Mouse (Mus musculus) common myeloid progenitor, adult 5-6 weeks (primary cell): ENCODE measurements around the gene Bglap3. TPM values are rescaled to one million over a fixed set of nuclear protein-coding genes. Genes with fewer than 3 reads are reported as not detected.
A peak's percentile ranks its signal among the peaks of the same experiment; 100 is the strongest.

Experiments used
- ATAC-seq: replicated peaks from 2 replicates; pipeline ENCODE4 v1.8.0; 2016; ENCODE audit warnings: low read depth, mild to moderate bottlenecking, moderate TSS enrichment, inconsistent platforms; ENCODE audit not compliant: poor library complexity, severe bottlenecking
- total RNA-seq: library from RNA; stranded (forward); fragments of 200-1000, 187-1606 nt; gene quantifications from 2 replicates; pipeline ENCODE4 v1.2.3, GENCODE M21; 2017

The Bglap3 gene
- total RNA-seq, 1 experiment from 2014 or later = not detected

GRCm38 (mm10) chr3:88338316-88338715 lies 34.2 kb downstream of the Bglap3 start:
- peak; percentile 51 for ATAC-seq

GRCm38 (mm10) chr3:88337367-88338020 lies 35.0 kb downstream of the Bglap3 start:
- ATAC-seq = no peak

- ATAC-seq = peak; percentile 86
These were observed 36.2 kb downstream of the Bglap3 start, which contains the start of the genes Tmem79 and Smg5 for GRCm38 (mm10) chr3:88336058-88337013. Gene Tmem79, minus strand, starts transcription at chr3:88336148. Gene Smg5, plus strand, starts transcription at chr3:88336260.

GRCm38 (mm10) chr3:88335436-88336053 lies 37.0 kb downstream of the Bglap3 start:
- ATAC-seq = peak; percentile 57

- no peak for ATAC-seq
These were observed 37.6 kb downstream of the Bglap3 start for GRCm38 (mm10) chr3:88334902-88335435.

- no peak for ATAC-seq
These were observed 38.4 kb downstream of the Bglap3 start for GRCm38 (mm10) chr3:88334029-88334658.

GRCm38 (mm10) chr3:88331282-88331681 lies 41.3 kb downstream of the Bglap3 start:
- 0 out of 2 replicates have a peak, but pooled peaks have one; percentile 36 for ATAC-seq

GRCm38 (mm10) chr3:88328956-88329355 lies 43.6 kb downstream of the Bglap3 start:
- ATAC-seq = no peak

- ATAC-seq = peak; percentile 86
These were observed 47.6 kb downstream of the Bglap3 start, which contains the start of gene Glmp for GRCm38 (mm10) chr3:88324951-88325405. Gene Glmp, plus strand, starts transcription at chr3:88325023.

Other genes starting within 250 kb of the Bglap3 start
- 32.2 and 46.4 TPM in 2 replicates for gene Mef2d, start 230.4 kb downstream of the Bglap3 start, total RNA-seq
- gene Rhbg, start 118.0 kb downstream of the Bglap3 start, total RNA-seq = not detected in 2 replicates
- gene Gm38392, start 85.5 kb downstream of the Bglap3 start, total RNA-seq = not detected in 2 replicates
- gene Tsacc, start 75.7 kb downstream of the Bglap3 start, total RNA-seq = 2.6 and 2.8 TPM in 2 replicates
- gene Cct3, start 75.6 kb downstream of the Bglap3 start, total RNA-seq = 331 and 375 TPM in 2 replicates
- gene Glmp, start 47.7 kb downstream of the Bglap3 start, total RNA-seq = 8.6 and 19.4 TPM in 2 replicates
- gene Tmem79, start 36.6 kb downstream of the Bglap3 start, total RNA-seq = 6.7 TPM in 1 of 2 replicates, not detected in the other
- gene Smg5, start 36.5 kb downstream of the Bglap3 start, total RNA-seq = 48.9 and 61.2 TPM in 2 replicates
- not detected in 2 replicates for gene Paqr6, start 8.2 kb downstream of the Bglap3 start, total RNA-seq
- gene Bglap2, start 6.0 kb upstream of the Bglap3 start, total RNA-seq = not detected in 2 replicates
- not detected in 2 replicates for gene Bglap, start 11.7 kb upstream of the Bglap3 start, total RNA-seq
- 88.3 and 107 TPM in 2 replicates for gene Pmf1, start 37.6 kb upstream of the Bglap3 start, total RNA-seq
- gene Slc25a44, start 52.4 kb upstream of the Bglap3 start, total RNA-seq = 16.8 and 17.1 TPM in 2 replicates
- gene Sema4a, start 88.4 kb upstream of the Bglap3 start, total RNA-seq = 2.5 and 4.7 TPM in 2 replicates
- gene Lmna, start 137.2 kb upstream of the Bglap3 start, total RNA-seq = 19.3 and 25.6 TPM in 2 replicates
- 7.2 and 9.6 TPM in 2 replicates for gene Mex3a, start 159.7 kb upstream of the Bglap3 start, total RNA-seq
- gene Rab25, start 175.6 kb upstream of the Bglap3 start, total RNA-seq = not detected in 2 replicates
- gene Lamtor2, start 180.3 kb upstream of the Bglap3 start, total RNA-seq = 47.2 and 56.0 TPM in 2 replicates
- gene Ubqln4, start 181.0 kb upstream of the Bglap3 start, total RNA-seq = 47.1 and 48.5 TPM in 2 replicates
- gene Ssr2, start 203.1 kb upstream of the Bglap3 start, total RNA-seq = 144 and 157 TPM in 2 replicates
- gene Arhgef2, start 233.2 kb upstream of the Bglap3 start, total RNA-seq = 92.2 and 93.1 TPM in 2 replicates